Mouse (Mus musculus) gonadal fat pad, adult 2 months (tissue): Measurements from ENCODE around the gene Angptl8. TPM values are rescaled to one million over a fixed set of nuclear protein-coding genes. Genes with fewer than 3 reads are reported as not detected.

Experiments
- polyA plus RNA-seq: library from polyadenylated mRNA; depleted of rRNA; stranded (reverse); fragments of >200 nt; gene quantifications from 2 replicates; pipeline ENCODE4 v1.2.3, GENCODE M21; 2012; rRNA removed

The Angptl8 gene
- polyA plus RNA-seq, 1 experiment, result 46.6 TPM

Other genes starting within 250 kb of the Angptl8 start
- 28.3 and 35.8 TPM in 2 replicates for gene Timm29, start 242.8 kb upstream of the Angptl8 start, polyA plus RNA-seq
- gene Yipf2, start 242.7 kb upstream of the Angptl8 start, polyA plus RNA-seq, result 95.2 and 112 TPM in 2 replicates
- 38.3 and 46.2 TPM in 2 replicates for gene Smarca4, start 219.3 kb upstream of the Angptl8 start, polyA plus RNA-seq
- gene Ldlr, start 112.0 kb upstream of the Angptl8 start, polyA plus RNA-seq, result 42.1 and 42.8 TPM in 2 replicates
- gene Spc24, start 75.2 kb upstream of the Angptl8 start, polyA plus RNA-seq, result 1.6 and 2.7 TPM in 2 replicates
- 29.5 and 33.5 TPM in 2 replicates for gene Kank2, start 36.8 kb upstream of the Angptl8 start, polyA plus RNA-seq
- 76.2 and 76.8 TPM in 2 replicates for gene Dock6, start 17.1 kb downstream of the Angptl8 start, polyA plus RNA-seq
- 99.0 and 149 TPM in 2 replicates for gene Rab3d, start 82.7 kb downstream of the Angptl8 start, polyA plus RNA-seq
- gene Ccdc159, start 92.0 kb downstream of the Angptl8 start, polyA plus RNA-seq, result 7.8 and 8.3 TPM in 2 replicates
- gene Tmem205, start 92.0 kb downstream of the Angptl8 start, polyA plus RNA-seq, result 174 and 269 TPM in 2 replicates
- gene Plppr2, start 101.5 kb downstream of the Angptl8 start, polyA plus RNA-seq, result 9.2 and 9.8 TPM in 2 replicates
- gene Swsap1, start 120.2 kb downstream of the Angptl8 start, polyA plus RNA-seq, result 6.9 and 10.4 TPM in 2 replicates
- 5.7 and 6.4 TPM in 2 replicates for gene Epor, start 128.0 kb downstream of the Angptl8 start, polyA plus RNA-seq
- gene Rgl3, start 153.9 kb downstream of the Angptl8 start, polyA plus RNA-seq, result 30.4 and 37.1 TPM in 2 replicates
- 0.66 and 1.2 TPM in 2 replicates for gene Ccdc151, start 167.1 kb downstream of the Angptl8 start, polyA plus RNA-seq
- 72.1 and 108 TPM in 2 replicates for gene Prkcsh, start 167.3 kb downstream of the Angptl8 start, polyA plus RNA-seq
- 0.05 and 0.20 TPM in 2 replicates for gene Elavl3, start 216.5 kb downstream of the Angptl8 start, polyA plus RNA-seq
- gene Gm49318, start 235.7 kb downstream of the Angptl8 start, polyA plus RNA-seq, result not detected in 2 replicates
- gene Zfp653, start 235.9 kb downstream of the Angptl8 start, polyA plus RNA-seq, result 12.7 and 15.7 TPM in 2 replicates
- gene Ecsit, start 249.9 kb downstream of the Angptl8 start, polyA plus RNA-seq, result 43.8 and 48.3 TPM in 2 replicates